Mouse (Mus musculus) hindbrain, embryonic 10.5 days (tissue): ENCODE data around the gene Pdcd1lg2. TPM values are rescaled to one million over a fixed set of nuclear protein-coding genes. Genes with fewer than 3 reads are reported as not detected.

Source experiments
- DNase-seq: peaks from one replicate; pipeline ENCODE4 v3.0.0-alpha.2; 2017; ENCODE audit warnings: low spot score
- H3K27ac ChIP-seq: fragments of 300-500 bp; sonication (generic); 2 replicates; pipeline ENCODE4 v1.5.1; 2016; ENCODE audit warnings: mild to moderate bottlenecking, moderate library complexity
- H3K27me3 ChIP-seq: fragments of 300-500 bp; sonication (generic); 2 replicates; pipeline ENCODE4 v1.6.1; 2016; ENCODE audit warnings: mild to moderate bottlenecking; ENCODE audit not compliant: poor library complexity, insufficient read depth, severe bottlenecking
- H3K36me3 ChIP-seq: fragments of 300-500 bp; sonication (generic); 2 replicates; pipeline ENCODE4 v1.6.1; 2016; ENCODE audit warnings: mild to moderate bottlenecking, moderate library complexity
- H3K4me1 ChIP-seq: fragments of 300-500 bp; sonication (generic); replicated peaks from 2 replicates; pipeline ENCODE4 v1.6.1; 2016; ENCODE audit warnings: mild to moderate bottlenecking
- H3K4me3 ChIP-seq: fragments of 300-500 bp; sonication (generic); 2 replicates; pipeline ENCODE4 v1.5.1; 2016; ENCODE audit warnings: mild to moderate bottlenecking, moderate library complexity
- H3K9me3 ChIP-seq: fragments of 300-500 bp; sonication (generic); 2 replicates; pipeline ENCODE4 v1.6.1; 2016; ENCODE audit warnings: mild to moderate bottlenecking, moderate library complexity
- WGBS: fragments of 180-500 bp; shearing (Covaris S2); methylation state at CpG from one replicate; pipeline ENCODE4 v1.1.7; 2016; 5-methylcytosine and 5-hydroxymethylcytosine counted together
- polyA plus RNA-seq: library from polyadenylated mRNA; unstranded; fragments of >200 nt; fragmentation: Nextera tagmentation; extraction: Ambion mirVana; gene quantifications from 2 replicates; pipeline ENCODE4 v1.2.1, GENCODE M21; 2016

The Pdcd1lg2 gene
- polyA plus RNA-seq, 1 experiment from 2014 or later: not detected

GRCm38 (mm10) chr19:29430953-29431352, 20.2 kb downstream of the Pdcd1lg2 start:
- Histone ChIP-seq H3K9me3 (no peaks in the 10 kb centered on the region), H3K4me1 (no peaks in the 10 kb centered on the region)
- 82% methylated on average over 3 of the region's 3 CpGs for WGBS

GRCm38 (mm10) chr19:29436793-29437479, 26.2 kb downstream of the Pdcd1lg2 start:
- Histone ChIP-seq H3K9me3 (no peaks in the 10 kb centered on the region), H3K27ac (no peak overlapping the region), H3K36me3 (no peaks in the 10 kb centered on the region), H3K27me3 (no peaks in the 10 kb centered on the region), H3K4me1 (no peaks in the 10 kb centered on the region), H3K4me3 (no peak overlapping the region)
- WGBS: 81% methylated on average over 18 of the region's 18 CpGs
- DNase-seq: no peak

More at GRCm38 (mm10) chr19:29430953-29431352, 20.2 kb downstream of the Pdcd1lg2 start:
- H3K27ac ChIP-seq: no peak overlapping the region
- no peaks in the 10 kb centered on the region for H3K36me3 ChIP-seq
- no peak overlapping the region for H3K4me3 ChIP-seq
- no peak for DNase-seq
- no peaks in the 10 kb centered on the region for H3K27me3 ChIP-seq

- H3K27me3 ChIP-seq: no peaks in the 10 kb centered on the region
- 90% methylated on average over 1 of the region's 1 CpGs for WGBS
These were observed 27.1 kb downstream of the Pdcd1lg2 start for GRCm38 (mm10) chr19:29437849-29438248.

GRCm38 (mm10) chr19:29439242-29439641, 28.5 kb downstream of the Pdcd1lg2 start:
- WGBS: 85% methylated on average over 3 of the region's 3 CpGs
- no peak overlapping the region for H3K27ac ChIP-seq
- DNase-seq: no peak

More at GRCm38 (mm10) chr19:29437849-29438248, 27.1 kb downstream of the Pdcd1lg2 start:
- no peak for DNase-seq
- H3K4me1 ChIP-seq: no peaks in the 10 kb centered on the region
- no peak overlapping the region for H3K27ac ChIP-seq
- H3K9me3 ChIP-seq: no peaks in the 10 kb centered on the region
- no peak overlapping the region for H3K4me3 ChIP-seq
- H3K36me3 ChIP-seq: no peaks in the 10 kb centered on the region

GRCm38 (mm10) chr19:29442492-29442891, 31.8 kb downstream of the Pdcd1lg2 start:
- Histone ChIP-seq H3K27ac (no peak overlapping the region), H3K27me3 (no peaks in the 10 kb centered on the region), H3K4me3 (no peak overlapping the region), H3K4me1 (no peaks in the 10 kb centered on the region), H3K36me3 (no peaks in the 10 kb centered on the region), H3K9me3 (no peaks in the 10 kb centered on the region)
- 84% methylated on average over 2 of the region's 2 CpGs for WGBS
- no peak for DNase-seq

More at GRCm38 (mm10) chr19:29439242-29439641, 28.5 kb downstream of the Pdcd1lg2 start:
- no peak overlapping the region for H3K4me3 ChIP-seq
- H3K27me3 ChIP-seq: no peaks in the 10 kb centered on the region
- no peaks in the 10 kb centered on the region for H3K9me3 ChIP-seq
- no peaks in the 10 kb centered on the region for H3K36me3 ChIP-seq
- no peaks in the 10 kb centered on the region for H3K4me1 ChIP-seq

- no peaks in the 10 kb centered on the region for H3K27me3 ChIP-seq
- H3K9me3 ChIP-seq: no peaks in the 10 kb centered on the region
- 89% methylated on average over 3 of the region's 3 CpGs for WGBS
- no peak overlapping the region for H3K4me3 ChIP-seq
- no peak for DNase-seq
- H3K27ac ChIP-seq: no peak overlapping the region
- H3K36me3 ChIP-seq: no peaks in the 10 kb centered on the region
- no peaks in the 10 kb centered on the region for H3K4me1 ChIP-seq
These were observed 33.6 kb downstream of the Pdcd1lg2 start for GRCm38 (mm10) chr19:29444364-29444763.

GRCm38 (mm10) chr19:29448373-29448772, 37.7 kb downstream of the Pdcd1lg2 start:
- WGBS: 86% methylated on average over 1 of the region's 1 CpGs
- Histone ChIP-seq H3K36me3 (no peaks in the 10 kb centered on the region), H3K4me1 (no peaks in the 10 kb centered on the region), H3K27me3 (no peaks in the 10 kb centered on the region), H3K4me3 (no peak overlapping the region), H3K9me3 (no peaks in the 10 kb centered on the region), H3K27ac (no peak overlapping the region)
- no peak for DNase-seq

- no peak overlapping the region for H3K27ac ChIP-seq
- DNase-seq: no peak
- H3K36me3 ChIP-seq: no peaks in the 10 kb centered on the region
- H3K27me3 ChIP-seq: no peaks in the 10 kb centered on the region
- H3K4me3 ChIP-seq: no peak overlapping the region
- no peaks in the 10 kb centered on the region for H3K4me1 ChIP-seq
- no peaks in the 10 kb centered on the region for H3K9me3 ChIP-seq
- 88% methylated on average over 8 of the region's 8 CpGs for WGBS
These were observed 39.7 kb downstream of the Pdcd1lg2 start for GRCm38 (mm10) chr19:29450376-29450775.

GRCm38 (mm10) chr19:29454141-29454601, 43.5 kb downstream of the Pdcd1lg2 start:
- WGBS: 86% methylated on average over 10 of the region's 10 CpGs
- DNase-seq: no peak
- no peak overlapping the region for H3K27ac ChIP-seq
- H3K9me3 ChIP-seq: no peaks in the 10 kb centered on the region
- no peaks in the 10 kb centered on the region for H3K36me3 ChIP-seq
- no peak overlapping the region for H3K4me3 ChIP-seq
- H3K27me3 ChIP-seq: no peaks in the 10 kb centered on the region
- H3K4me1 ChIP-seq: no peaks in the 10 kb centered on the region

- WGBS: 83% methylated on average over 1 of the region's 1 CpGs
These were observed 44.4 kb downstream of the Pdcd1lg2 start for GRCm38 (mm10) chr19:29455156-29455555.

GRCm38 (mm10) chr19:29457982-29458381, 47.3 kb downstream of the Pdcd1lg2 start:
- Histone ChIP-seq H3K36me3 (no peaks in the 10 kb centered on the region), H3K27me3 (no peaks in the 10 kb centered on the region), H3K27ac (no peak overlapping the region), H3K4me1 (no peaks in the 10 kb centered on the region), H3K9me3 (no peaks in the 10 kb centered on the region), H3K4me3 (no peak overlapping the region)
- WGBS: 86% methylated on average over 1 of the region's 1 CpGs
- no peak for DNase-seq

More at GRCm38 (mm10) chr19:29455156-29455555, 44.4 kb downstream of the Pdcd1lg2 start:
- Histone ChIP-seq H3K27ac (no peak overlapping the region), H3K27me3 (no peaks in the 10 kb centered on the region), H3K4me1 (no peaks in the 10 kb centered on the region), H3K36me3 (no peaks in the 10 kb centered on the region), H3K9me3 (no peaks in the 10 kb centered on the region), H3K4me3 (no peak overlapping the region)
- no peak for DNase-seq

GRCm38 (mm10) chr19:29462462-29462861, 51.7 kb downstream of the Pdcd1lg2 start:
- Histone ChIP-seq H3K27ac (no peak overlapping the region), H3K27me3 (no peaks in the 10 kb centered on the region), H3K9me3 (no peaks in the 10 kb centered on the region), H3K4me3 (no peak overlapping the region), H3K36me3 (no peaks in the 10 kb centered on the region), H3K4me1 (no peaks in the 10 kb centered on the region)
- DNase-seq: no peak
- 88% methylated on average over 4 of the region's 4 CpGs for WGBS

- Histone ChIP-seq H3K4me1 (no peaks in the 10 kb centered on the region), H3K36me3 (no peaks in the 10 kb centered on the region), H3K9me3 (no peaks in the 10 kb centered on the region), H3K27ac (no peak overlapping the region), H3K4me3 (no peak overlapping the region), H3K27me3 (no peaks in the 10 kb centered on the region)
- WGBS: 93% methylated on average over 7 of the region's 7 CpGs
- DNase-seq: no peak
These were observed 53.1 kb downstream of the Pdcd1lg2 start for GRCm38 (mm10) chr19:29463645-29464395.
